Mouse (Mus musculus) stomach, embryonic 14.5 days (tissue): ENCODE results near the gene Lpar3. TPM values are rescaled to one million over a fixed set of nuclear protein-coding genes. Genes with fewer than 3 reads are reported as not detected.

Source experiments
- ATAC-seq: fragments of 200-750 bp; cut with Nextera tagmentation; 2 replicates; pipeline ENCODE4 v1.8.0; 2017; ENCODE audit warnings: low read depth, moderate TSS enrichment; ENCODE audit not compliant: insufficient number of reproducible peaks, insufficient read depth, low FRiP score
- H3K27ac ChIP-seq: fragments of 300-500 bp; sonication (generic); 2 replicates; pipeline ENCODE4 v1.5.1; 2014; ENCODE audit warnings: mild to moderate bottlenecking, low read length, moderate library complexity, mixed read lengths
- H3K27me3 ChIP-seq: fragments of 300-500 bp; sonication (generic); 2 replicates; pipeline ENCODE4 v1.6.1; 2014; ENCODE audit warnings: low read length, control low read depth, mixed read lengths; ENCODE audit not compliant: control insufficient read depth, insufficient read depth
- H3K36me3 ChIP-seq: fragments of 300-500 bp; sonication (generic); 2 replicates; pipeline ENCODE4 v1.6.1; 2014; ENCODE audit warnings: mild to moderate bottlenecking, control low read depth, low read length, moderate library complexity, mixed read lengths; ENCODE audit not compliant: control insufficient read depth, insufficient read depth
- H3K4me1 ChIP-seq: fragments of 300-500 bp; sonication (generic); 2 replicates; pipeline ENCODE4 v1.6.1; 2014; ENCODE audit warnings: low read length, control low read depth, mixed read lengths; ENCODE audit not compliant: control insufficient read depth, insufficient read depth
- H3K4me2 ChIP-seq: fragments of 300-500 bp; sonication (generic); replicated peaks from 2 replicates; pipeline ENCODE4 v1.6.1; 2014; ENCODE audit warnings: low read depth, low read length, control low read depth
- H3K4me3 ChIP-seq: fragments of 300-500 bp; sonication (generic); 2 replicates; pipeline ENCODE4 v1.5.1; 2014; ENCODE audit warnings: low read depth, low read length, control low read depth
- H3K9ac ChIP-seq: fragments of 300-500 bp; sonication (generic); replicated peaks from 2 replicates; pipeline ENCODE4 v1.6.1; 2014; ENCODE audit warnings: low read depth, mild to moderate bottlenecking, control low read depth, low read length, moderate library complexity, mixed read lengths
- H3K9me3 ChIP-seq: fragments of 300-500 bp; sonication (generic); 2 replicates; pipeline ENCODE4 v1.6.1; 2016; ENCODE audit warnings: low read depth, low read length, control low read depth; ENCODE audit not compliant: control insufficient read depth
- WGBS: fragments of 180-500 bp; shearing (Covaris S2); extraction: QIAGEN DNeasy Blood & Tissue Kit; methylation state at CpG from one replicate; pipeline ENCODE4 v1.1.7; 2014; 5-methylcytosine and 5-hydroxymethylcytosine counted together
- polyA plus RNA-seq: library from polyadenylated mRNA; unstranded; fragments of >200 nt; fragmentation: Nextera tagmentation; extraction: Ambion mirVana; gene quantifications from 2 replicates; pipeline ENCODE4 v1.2.1, GENCODE M21; 2014

Gene Lpar3
- polyA plus RNA-seq, 1 experiment from 2014 or later = 1.2 TPM

- ATAC-seq = no peak
- H3K36me3 ChIP-seq = no peaks in the 10 kb centered on the region
- no peak overlapping the region for H3K9ac ChIP-seq
- no peaks in the 10 kb centered on the region for H3K4me1 ChIP-seq
- H3K9me3 ChIP-seq = no peaks in the 10 kb centered on the region
- H3K4me2 ChIP-seq = no peak overlapping the region
- 75% methylated on average over 10 of the region's 10 CpGs for WGBS
- H3K4me3 ChIP-seq = no peak overlapping the region
- no peaks in the 10 kb centered on the region for H3K27me3 ChIP-seq
- H3K27ac ChIP-seq = no peak overlapping the region
Observed at GRCm38 (mm10) chr3:146186033-146186432, 34.7 kb upstream of the Lpar3 start.

DNA sequence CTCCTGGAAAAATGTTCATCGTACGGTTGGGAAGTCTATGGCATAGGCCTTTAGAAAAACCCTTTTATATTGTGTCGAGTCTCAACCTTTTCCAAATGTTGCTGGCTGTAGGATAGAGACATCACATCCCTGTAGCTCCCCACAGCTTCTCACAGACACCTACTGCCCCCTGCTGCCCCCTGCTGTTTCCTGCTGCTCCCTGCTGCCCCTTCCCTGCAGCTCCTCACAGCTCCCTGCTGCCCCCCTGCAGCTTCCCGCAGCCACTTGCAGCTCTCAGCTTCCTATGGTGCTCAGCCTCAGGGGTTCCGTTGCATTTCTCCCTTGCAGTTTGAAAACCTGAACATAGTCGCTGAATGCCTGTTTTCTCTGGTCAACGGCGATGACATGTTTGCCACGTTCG, 30.8 kb upstream of the Lpar3 start:
- no peak overlapping the region for H3K4me3 ChIP-seq
- WGBS = 73% methylated on average over 10 of the region's 10 CpGs
- ATAC-seq = no peak

GRCm38 (mm10) chr3:146192507-146192906, 28.3 kb upstream of the Lpar3 start:
- Histone ChIP-seq H3K4me2 (no peak overlapping the region), H3K9me3 (no peaks in the 10 kb centered on the region), H3K4me3 (no peak overlapping the region), H3K9ac (no peak overlapping the region), H3K27me3 (no peaks in the 10 kb centered on the region), H3K4me1 (no peaks in the 10 kb centered on the region), H3K36me3 (no peaks in the 10 kb centered on the region), H3K27ac (no peak overlapping the region)
- no peak for ATAC-seq
- whole genome bisulfite sequencing = 81% methylated on average over 1 of the region's 1 CpGs

More for the DNA sequence above, 30.8 kb upstream of the Lpar3 start:
- Histone ChIP-seq H3K27me3 (no peaks in the 10 kb centered on the region), H3K4me2 (no peak overlapping the region), H3K27ac (no peak overlapping the region), H3K9me3 (no peaks in the 10 kb centered on the region), H3K36me3 (no peaks in the 10 kb centered on the region), H3K9ac (no peak overlapping the region), H3K4me1 (no peaks in the 10 kb centered on the region)

DNA sequence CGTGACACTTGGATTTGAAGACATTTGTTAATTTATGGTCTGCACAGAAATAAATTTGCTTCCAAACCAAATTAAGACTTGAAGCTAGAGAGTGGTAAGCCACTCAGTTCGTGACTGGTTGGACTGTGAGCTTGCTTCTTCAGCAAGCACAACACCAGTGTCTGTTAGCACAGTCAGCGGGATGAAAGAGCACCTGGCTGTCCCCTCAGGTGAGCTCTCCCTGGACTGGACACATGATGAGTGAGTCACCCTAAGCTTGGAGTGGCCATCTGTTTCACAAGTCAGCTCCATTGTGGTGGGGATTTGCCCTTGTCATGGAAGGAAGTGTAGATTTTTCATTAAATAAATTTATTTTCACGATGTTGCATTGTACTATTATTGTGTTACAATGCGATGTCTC, 25.6 kb upstream of the Lpar3 start:
- Histone ChIP-seq H3K4me1 (no peaks in the 10 kb centered on the region), H3K9me3 (no peaks in the 10 kb centered on the region), H3K9ac (no peak overlapping the region), H3K4me2 (no peak overlapping the region), H3K27ac (no peak overlapping the region), H3K36me3 (no peaks in the 10 kb centered on the region), H3K4me3 (no peak overlapping the region), H3K27me3 (no peaks in the 10 kb centered on the region)
- WGBS = 82% methylated on average over 5 of the region's 5 CpGs
- no peak for ATAC-seq

DNA sequence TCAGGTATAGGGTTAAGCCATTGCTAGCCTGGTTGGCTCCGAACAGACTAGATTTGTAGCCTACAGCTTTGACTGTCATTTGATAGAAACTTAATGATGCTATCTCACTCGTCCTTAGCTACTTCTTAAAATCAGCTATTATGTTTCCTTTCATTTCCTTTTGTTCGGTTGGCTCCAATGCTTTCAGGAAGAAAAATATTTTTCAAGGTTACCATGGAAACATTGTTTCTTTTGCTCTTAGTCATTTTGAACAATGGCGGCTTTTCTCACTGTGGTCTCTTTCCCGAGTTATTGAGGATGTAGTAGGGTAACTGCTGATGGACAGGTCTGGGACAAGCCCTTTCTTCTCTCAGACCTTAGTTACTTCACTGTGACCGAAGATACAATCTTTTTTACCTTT, 24.5 kb upstream of the Lpar3 start:
- no peaks in the 10 kb centered on the region for H3K36me3 ChIP-seq
- no peaks in the 10 kb centered on the region for H3K9me3 ChIP-seq
- H3K4me2 ChIP-seq = no peak overlapping the region
- H3K9ac ChIP-seq = no peak overlapping the region
- no peak for ATAC-seq
- no peaks in the 10 kb centered on the region for H3K27me3 ChIP-seq
- H3K4me1 ChIP-seq = no peaks in the 10 kb centered on the region
- 57% methylated on average over 6 of the region's 6 CpGs for WGBS
- no peak overlapping the region for H3K4me3 ChIP-seq
- no peak overlapping the region for H3K27ac ChIP-seq

DNA sequence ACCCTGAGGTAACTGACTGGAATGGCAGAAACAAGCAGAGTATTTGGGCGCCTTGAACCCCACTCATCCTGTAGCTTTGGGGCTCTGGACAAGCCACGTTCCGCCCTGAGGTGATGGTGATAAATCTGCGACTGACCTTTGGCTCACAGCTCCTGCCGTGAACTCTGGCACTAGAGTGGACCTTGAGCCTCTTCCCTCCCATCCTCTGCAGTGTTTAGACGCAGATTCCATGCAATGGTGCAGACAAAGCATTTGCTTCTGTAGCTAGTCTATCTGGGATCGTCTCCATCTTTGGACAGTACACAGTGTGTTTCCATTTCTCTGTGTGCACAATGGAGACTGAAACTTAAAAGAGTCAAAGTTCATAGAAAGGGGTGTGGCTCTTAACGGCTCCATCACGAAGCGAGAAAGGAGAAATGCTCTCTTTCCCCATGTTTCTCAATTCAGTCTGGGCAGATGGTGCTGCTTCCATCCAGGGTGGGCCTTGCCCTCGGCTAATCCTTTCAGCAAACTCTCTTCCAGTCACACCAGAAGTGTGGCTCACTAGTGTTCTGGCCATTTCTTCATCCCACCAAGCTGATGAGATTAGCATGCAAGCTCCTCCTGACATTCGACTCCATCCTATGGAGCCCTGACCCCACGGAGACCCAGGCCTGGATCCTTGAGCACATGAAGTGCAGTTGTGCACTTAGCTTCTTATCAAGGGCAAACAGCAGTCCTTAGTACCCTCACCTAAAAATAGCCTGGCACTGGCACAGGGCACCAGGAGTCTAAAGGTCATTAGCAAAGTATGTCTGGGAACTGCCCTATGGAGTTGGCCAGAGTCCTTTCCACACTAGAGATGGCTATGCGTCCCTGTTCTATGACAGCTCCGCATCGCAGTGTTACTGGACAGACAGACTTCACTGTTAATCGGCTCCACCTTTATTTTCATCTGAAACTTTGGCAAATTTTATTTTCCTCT, 23.7 kb upstream of the Lpar3 start:
- Histone ChIP-seq H3K36me3 (no peaks in the 10 kb centered on the region), H3K9ac (no peak overlapping the region), H3K27ac (no peak overlapping the region), H3K4me2 (no peak overlapping the region), H3K9me3 (no peaks in the 10 kb centered on the region), H3K27me3 (no peaks in the 10 kb centered on the region), H3K4me3 (no peak overlapping the region), H3K4me1 (no peaks in the 10 kb centered on the region)
- ATAC-seq = no peak
- 67% methylated on average over 17 of the region's 17 CpGs for WGBS

DNA sequence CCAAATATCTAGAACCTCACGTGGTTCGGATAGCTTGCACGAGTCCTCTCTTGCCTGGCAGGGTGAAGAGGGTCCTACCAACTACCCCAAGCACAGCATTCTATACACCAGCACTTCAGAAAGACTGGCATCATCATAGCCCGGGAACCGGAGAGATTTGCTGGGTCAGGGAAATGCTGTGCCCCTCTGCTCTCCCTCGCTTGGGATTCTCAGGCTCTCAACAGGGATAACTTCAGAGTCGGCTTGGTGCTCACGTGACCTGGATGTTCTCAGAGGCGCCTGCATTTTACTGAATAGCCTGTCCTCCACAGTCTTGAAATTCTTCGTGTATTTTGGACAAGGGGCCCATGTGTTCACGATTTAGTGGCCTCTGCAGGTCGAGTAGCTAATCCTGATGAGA, 23.0 kb upstream of the Lpar3 start:
- H3K4me2 ChIP-seq = no peak overlapping the region
- ATAC-seq = no peak
- H3K27me3 ChIP-seq = no peaks in the 10 kb centered on the region
- H3K4me3 ChIP-seq = no peak overlapping the region
- no peak overlapping the region for H3K27ac ChIP-seq
- H3K9me3 ChIP-seq = no peaks in the 10 kb centered on the region
- WGBS = 81% methylated on average over 12 of the region's 12 CpGs
- H3K9ac ChIP-seq = no peak overlapping the region
- H3K36me3 ChIP-seq = no peaks in the 10 kb centered on the region
- H3K4me1 ChIP-seq = no peaks in the 10 kb centered on the region

DNA sequence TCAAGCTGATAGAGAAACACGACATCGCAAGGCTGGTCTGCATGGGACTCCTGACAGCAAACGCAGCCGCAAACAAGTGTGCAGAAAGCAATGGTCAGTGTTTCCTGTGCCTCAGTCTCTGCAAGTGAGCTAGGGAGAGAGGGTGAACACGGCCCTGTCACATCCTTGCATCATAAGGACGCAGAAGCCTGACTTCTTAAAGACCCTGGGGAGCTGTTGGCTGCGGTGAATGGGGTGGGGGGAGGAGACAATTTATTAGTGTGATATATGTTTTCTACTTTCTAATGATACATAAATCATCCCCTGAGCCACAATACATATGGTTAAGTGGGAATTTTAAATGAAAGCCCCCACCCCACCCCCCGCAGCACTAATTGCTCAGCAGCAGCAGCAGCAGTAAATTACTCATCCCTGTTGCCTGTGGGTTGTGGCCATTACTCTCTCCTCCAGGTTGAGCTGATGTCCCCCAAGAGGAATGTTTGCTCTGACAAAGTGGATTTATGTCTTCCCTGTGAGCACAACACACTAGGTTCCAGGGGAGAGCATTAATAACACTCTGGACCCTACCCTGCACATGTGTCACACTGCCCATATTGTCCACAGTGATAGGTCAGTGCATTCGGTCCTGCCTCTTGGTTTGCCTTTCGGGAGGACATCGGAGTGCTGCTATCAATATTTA, 21.8 kb upstream of the Lpar3 start:
- Histone ChIP-seq H3K9me3 (no peaks in the 10 kb centered on the region), H3K27ac (no peak overlapping the region), H3K27me3 (no peaks in the 10 kb centered on the region), H3K4me1 (no peaks in the 10 kb centered on the region), H3K4me3 (no peak overlapping the region), H3K36me3 (no peaks in the 10 kb centered on the region), H3K4me2 (no peak overlapping the region), H3K9ac (no peak overlapping the region)
- no peak; the same call in 1 of the 2 replicates for ATAC-seq
- WGBS = 49% methylated on average over 11 of the region's 11 CpGs
